Mouse (Mus musculus): ENCODE results near the gene Trove2. TPM values are rescaled to one million over a fixed set of nuclear protein-coding genes. Genes with fewer than 3 reads are reported as not detected.

The Trove2 gene
- polyA plus RNA-seq, 1 experiment from 2014 or later = 47.8 TPM

Other genes with a start within 250 kb of the Trove2 start
- 2.1 and 2.6 TPM in 2 replicates for gene B3galt2, start 136.4 kb downstream of the Trove2 start, polyA plus RNA-seq (2016; fragmentation: Nextera tagmentation; extraction: Ambion mirVana)
- 46.3 and 48.8 TPM in 2 replicates for gene Cdc73, start 74.2 kb downstream of the Trove2 start, polyA plus RNA-seq (2016; fragmentation: Nextera tagmentation; extraction: Ambion mirVana)
- 158 and 160 TPM in 2 replicates for gene Glrx2, start 60.7 kb downstream of the Trove2 start, polyA plus RNA-seq (2016; fragmentation: Nextera tagmentation; extraction: Ambion mirVana)
- gene Uchl5, start 204 bp upstream of the Trove2 start, polyA plus RNA-seq (2016; fragmentation: Nextera tagmentation; extraction: Ambion mirVana) = 92.8 and 94.0 TPM in 2 replicates
- 86.1 and 104 TPM in 2 replicates for gene Rgs2, start 227.1 kb upstream of the Trove2 start, polyA plus RNA-seq (2016; fragmentation: Nextera tagmentation; extraction: Ambion mirVana)

All from forebrain, embryonic 12.5 days (tissue).